Mouse (Mus musculus): ENCODE measurements around the gene Tm4sf19. TPM values are rescaled to one million over a fixed set of nuclear protein-coding genes. Genes with fewer than 3 reads are reported as not detected.
"Not testable (repeated sequence)": the region's sequence is repeated elsewhere in the genome, so short reads cannot be mapped to it uniquely, and the experiment has no call there.

The Tm4sf19 gene
- polyA plus RNA-seq, 1 experiment from 2014 or later: not detected

DNA sequence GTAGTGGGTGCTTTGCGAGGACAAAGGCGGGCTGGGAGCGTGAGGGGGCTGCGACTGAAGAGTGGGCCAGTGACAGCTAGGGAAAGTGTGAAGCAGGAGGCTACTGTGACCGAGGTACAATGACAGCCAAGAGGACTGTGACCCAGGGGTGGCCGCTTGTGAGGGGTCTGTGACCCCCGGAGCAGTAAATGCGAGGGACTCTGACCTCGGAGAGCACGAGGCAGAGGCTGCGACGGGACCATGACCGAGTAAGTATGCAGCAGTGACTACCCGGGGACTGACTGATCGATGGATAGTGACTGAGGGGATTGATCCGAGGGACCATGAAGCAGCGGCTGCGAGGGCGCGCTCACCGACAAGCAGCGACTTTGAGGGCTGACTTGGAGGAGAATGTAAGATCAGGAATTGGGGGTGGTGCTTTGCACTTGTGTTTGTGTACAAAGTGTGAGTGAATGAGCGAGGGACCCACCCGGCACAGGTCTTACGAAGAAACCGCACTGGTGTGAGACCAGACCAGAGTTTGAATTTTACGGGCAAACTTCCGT is 30.8 kb downstream of the Tm4sf19 start:
- Histone ChIP-seq H3K9ac (replicated peaks) (peak overlapping the region; percentile 80), H3K36me3 (no peaks in the 10 kb centered on the region), H3K27me3 (no peaks in the 10 kb centered on the region), H3K4me2 (peak overlapping the region; percentile 91), H3K27ac (peak overlapping the region; percentile 77), H3K4me3 (replicated peaks) (peak overlapping the region; percentile 79), H3K4me1 (replicated peaks) (peaks cover 15% of the 10 kb centered on the region), H3K9me3 (no peaks in the 10 kb centered on the region)
- 2% methylated on average over 28 of the region's 28 CpGs for WGBS
- ATAC-seq (ENCODE audit: insufficient number of reproducible peaks, insufficient read depth, low FRiP score, low TSS enrichment, low read depth): no peak; the same call in 1 of the 2 replicates

DNA sequence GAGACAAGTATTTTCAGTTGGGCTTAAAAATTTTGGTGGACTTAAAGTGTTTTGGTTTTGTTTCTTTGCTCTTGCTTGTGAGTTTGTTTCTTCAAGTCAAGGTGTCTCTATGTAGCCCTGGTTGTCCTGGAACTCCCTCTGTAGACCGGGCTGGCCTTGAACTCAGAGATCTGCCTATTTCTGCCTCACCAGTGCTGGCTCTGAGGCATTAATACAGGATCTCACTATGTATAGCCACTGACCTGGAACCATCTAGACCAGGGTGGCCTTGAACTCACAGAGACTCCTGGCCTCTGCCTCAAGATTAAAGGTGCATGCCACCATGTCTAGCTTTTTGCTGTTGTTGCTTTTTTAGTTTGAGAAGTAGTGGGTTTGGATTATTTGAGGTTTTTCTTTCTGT is 31.6 kb downstream of the Tm4sf19 start:
- WGBS: 95% methylated on average over 1 of the region's 1 CpGs
- no peaks in the 10 kb centered on the region for H3K9me3 ChIP-seq
- no peak overlapping the region; the same call in 1 of the 2 replicates for H3K9ac ChIP-seq (replicated peaks)
- H3K27ac ChIP-seq: no peak overlapping the region
- H3K36me3 ChIP-seq: no peaks in the 10 kb centered on the region
- H3K4me1 ChIP-seq (replicated peaks): peaks cover 15% of the 10 kb centered on the region
- no peak for ATAC-seq (ENCODE audit: insufficient number of reproducible peaks, insufficient read depth, low FRiP score, low TSS enrichment, low read depth)
- no peaks in the 10 kb centered on the region for H3K27me3 ChIP-seq
- H3K4me3 ChIP-seq (replicated peaks): no peak overlapping the region; the same call in 1 of the 2 replicates
- peak overlapping the region; percentile 91 for H3K4me2 ChIP-seq

DNA sequence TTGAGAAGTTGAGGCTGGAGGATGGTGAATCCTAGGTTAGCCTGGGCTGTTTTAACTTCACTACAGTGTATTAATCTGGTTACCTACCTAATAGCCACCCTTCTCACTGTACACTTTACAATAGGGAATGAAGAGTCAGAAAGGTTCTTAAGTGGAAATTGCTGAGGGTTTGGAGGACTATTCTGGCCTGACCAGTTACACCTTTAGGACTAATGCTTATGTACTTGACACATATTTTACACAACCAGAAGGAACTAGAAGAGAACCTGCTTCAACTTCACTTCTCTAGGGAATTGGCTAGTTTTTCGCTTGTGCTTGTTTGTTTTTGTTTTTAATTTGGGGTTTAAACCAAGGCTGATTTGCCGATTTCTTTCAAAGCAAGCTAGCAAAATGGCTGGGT is 32.8 kb downstream of the Tm4sf19 start:
- no peaks in the 10 kb centered on the region for H3K36me3 ChIP-seq
- H3K4me3 ChIP-seq (replicated peaks): no peak overlapping the region
- no peak overlapping the region for H3K27ac ChIP-seq
- no peak for ATAC-seq (ENCODE audit: insufficient number of reproducible peaks, insufficient read depth, low FRiP score, low TSS enrichment, low read depth)
- H3K27me3 ChIP-seq: no peaks in the 10 kb centered on the region
- H3K9me3 ChIP-seq: no peaks in the 10 kb centered on the region
- H3K4me1 ChIP-seq (replicated peaks): peaks cover 17% of the 10 kb centered on the region
- H3K4me2 ChIP-seq: no peak overlapping the region
- 83% methylated on average over 2 of the region's 2 CpGs for whole genome bisulfite sequencing
- no peak overlapping the region for H3K9ac ChIP-seq (replicated peaks)

DNA sequence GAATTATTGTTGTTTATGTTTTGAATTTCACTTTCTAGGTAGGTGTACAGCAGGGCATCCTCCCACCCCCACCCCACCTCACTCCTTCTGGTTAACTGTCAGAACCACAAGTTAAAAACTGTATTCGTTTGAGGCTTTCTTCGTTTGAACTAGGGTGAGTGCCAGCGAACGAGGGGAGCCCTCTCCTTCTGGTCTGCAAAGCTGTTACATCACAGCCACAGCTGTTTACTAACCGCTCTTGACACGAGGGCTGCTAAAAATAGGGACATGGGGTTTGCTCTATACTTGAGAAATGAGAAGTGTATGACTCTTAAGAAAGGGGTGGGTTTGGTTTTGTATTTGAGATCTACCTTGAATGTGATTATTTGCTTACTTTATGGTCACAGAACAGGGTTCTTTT is 33.8 kb downstream of the Tm4sf19 start:
- H3K4me2 ChIP-seq: no peak overlapping the region
- WGBS: 53% methylated on average over 6 of the region's 6 CpGs
- H3K27ac ChIP-seq: no peak overlapping the region

DNA sequence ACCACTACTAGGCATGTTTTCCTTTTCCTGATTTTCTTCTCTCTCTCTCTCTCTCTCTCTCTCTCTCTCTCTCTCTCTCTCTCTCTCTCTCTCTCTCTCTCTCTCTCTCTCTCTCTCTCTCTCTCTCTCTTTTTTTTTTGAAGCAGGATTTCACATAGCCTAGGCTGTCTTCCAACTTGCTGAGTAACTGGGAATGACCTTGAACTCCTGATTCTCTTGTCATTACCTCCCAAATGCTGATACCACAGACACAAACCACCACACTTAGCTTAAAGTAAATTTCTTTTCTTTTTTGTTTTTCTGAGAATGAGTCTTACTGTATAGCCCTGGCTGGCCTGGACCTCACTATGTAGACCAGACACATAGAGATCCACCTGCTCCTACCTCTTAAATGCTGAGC is 34.4 kb downstream of the Tm4sf19 start:
- no peak for ATAC-seq (ENCODE audit: insufficient number of reproducible peaks, insufficient read depth, low FRiP score, low TSS enrichment, low read depth)
- Histone ChIP-seq H3K9me3 (no peaks in the 10 kb centered on the region), H3K4me3 (replicated peaks) (no peak overlapping the region), H3K27me3 (no peaks in the 10 kb centered on the region), H3K27ac (no peak overlapping the region), H3K4me2 (no peak overlapping the region), H3K4me1 (replicated peaks) (peaks cover 17% of the 10 kb centered on the region), H3K9ac (replicated peaks) (no peak overlapping the region), H3K36me3 (peaks cover under 1% of the 10 kb centered on the region; the same call in 1 of the 2 replicates)

More for the DNA sequence above, 33.8 kb downstream of the Tm4sf19 start:
- peaks cover 19% of the 10 kb centered on the region for H3K4me1 ChIP-seq (replicated peaks)
- ATAC-seq (ENCODE audit: insufficient number of reproducible peaks, insufficient read depth, low FRiP score, low TSS enrichment, low read depth): no peak
- H3K4me3 ChIP-seq (replicated peaks): no peak overlapping the region
- no peaks in the 10 kb centered on the region for H3K9me3 ChIP-seq
- H3K36me3 ChIP-seq: no peaks in the 10 kb centered on the region
- no peaks in the 10 kb centered on the region for H3K27me3 ChIP-seq
- H3K9ac ChIP-seq (replicated peaks): no peak overlapping the region

DNA sequence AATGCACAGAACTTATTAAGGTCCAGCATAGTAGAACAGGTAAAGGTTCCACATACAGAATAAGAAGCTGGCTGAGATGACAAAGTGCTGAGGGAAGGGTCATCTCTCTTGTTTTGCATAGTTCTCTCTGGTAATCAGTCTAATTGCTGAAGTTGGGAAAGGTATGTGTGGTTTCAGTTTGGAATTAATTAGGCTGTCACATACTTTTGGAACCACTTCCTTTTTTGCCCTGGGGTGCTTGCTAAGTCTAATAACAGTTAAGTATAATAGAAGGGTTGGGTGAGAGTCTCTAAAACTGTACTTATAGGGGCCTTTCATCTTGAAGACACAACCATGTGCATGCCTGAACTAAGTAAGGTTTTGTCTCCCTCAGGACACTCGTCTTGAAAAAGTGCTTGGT is 36.4 kb downstream of the Tm4sf19 start:
- H3K4me1 ChIP-seq (replicated peaks): peaks cover 9% of the 10 kb centered on the region

DNA sequence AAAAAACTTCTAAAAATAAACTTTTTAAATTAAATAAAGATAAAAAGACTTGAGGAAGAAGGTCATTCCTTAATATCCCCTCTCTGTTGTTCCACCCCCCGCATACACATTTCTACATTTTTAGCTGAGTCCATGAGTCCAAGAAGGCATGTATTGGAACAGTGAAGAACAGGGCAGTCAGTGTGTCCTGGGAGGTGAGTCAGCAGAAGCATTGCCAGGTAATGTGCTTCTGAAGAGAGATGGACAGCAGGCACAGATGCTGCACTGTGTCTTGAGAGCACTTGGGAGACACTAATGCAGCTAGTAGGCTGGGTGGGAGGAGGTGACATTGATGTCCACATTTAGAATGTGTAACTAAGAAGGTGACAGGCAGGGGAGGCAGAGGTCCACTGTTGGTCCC is 37.0 kb downstream of the Tm4sf19 start:
- Histone ChIP-seq H3K4me2 (no peak overlapping the region), H3K36me3 (peaks cover 4% of the 10 kb centered on the region; the same call in 1 of the 2 replicates), H3K4me1 (replicated peaks) (peaks cover 4% of the 10 kb centered on the region; the same call in 1 of the 2 replicates), H3K27ac (no peak overlapping the region), H3K27me3 (no peaks in the 10 kb centered on the region), H3K4me3 (replicated peaks) (no peak overlapping the region), H3K9ac (replicated peaks) (no peak overlapping the region), H3K9me3 (no peaks in the 10 kb centered on the region)
- no peak for ATAC-seq (ENCODE audit: insufficient number of reproducible peaks, insufficient read depth, low FRiP score, low TSS enrichment, low read depth)
- 96% methylated on average over 1 of the region's 1 CpGs for WGBS

More for the DNA sequence above, 36.4 kb downstream of the Tm4sf19 start:
- Histone ChIP-seq H3K36me3 (peaks cover 4% of the 10 kb centered on the region; the same call in 1 of the 2 replicates), H3K27me3 (no peaks in the 10 kb centered on the region), H3K27ac (no peak overlapping the region), H3K9ac (replicated peaks) (no peak overlapping the region), H3K9me3 (no peaks in the 10 kb centered on the region), H3K4me3 (replicated peaks) (no peak overlapping the region), H3K4me2 (no peak overlapping the region)
- ATAC-seq (ENCODE audit: insufficient number of reproducible peaks, insufficient read depth, low FRiP score, low TSS enrichment, low read depth): no peak
- WGBS: 50% methylated on average over 1 of the region's 1 CpGs

DNA sequence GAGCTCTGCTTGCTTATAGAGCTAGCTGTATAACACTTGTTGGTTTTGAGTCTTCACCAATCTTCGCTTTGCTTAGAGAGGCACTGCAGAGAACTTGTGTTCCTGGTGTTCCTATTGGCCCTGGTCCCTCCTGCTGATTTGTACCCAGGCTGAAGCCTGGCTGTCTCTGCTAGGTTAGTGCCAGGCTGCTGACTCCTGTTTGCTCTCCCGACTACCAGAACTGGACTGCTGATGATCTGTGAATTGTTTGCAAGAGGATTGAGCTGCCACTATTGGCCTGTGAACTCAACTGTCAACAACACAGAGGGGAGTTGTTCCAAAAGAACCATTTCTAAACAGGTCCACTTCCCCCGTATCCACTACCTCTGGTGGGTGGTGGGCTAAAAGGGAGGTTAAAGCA is 41.1 kb downstream of the Tm4sf19 start:
- no peak overlapping the region for H3K9ac ChIP-seq (replicated peaks)
- H3K27ac ChIP-seq: no peak overlapping the region
- ATAC-seq (ENCODE audit: insufficient number of reproducible peaks, insufficient read depth, low FRiP score, low TSS enrichment, low read depth): no peak
- no peaks in the 10 kb centered on the region for H3K9me3 ChIP-seq
- H3K27me3 ChIP-seq: no peaks in the 10 kb centered on the region
- no peak overlapping the region for H3K4me3 ChIP-seq (replicated peaks)
- WGBS: 92% methylated on average over 3 of the region's 3 CpGs
- no peak overlapping the region for H3K4me2 ChIP-seq
- peaks cover 4% of the 10 kb centered on the region; the same call in 1 of the 2 replicates for H3K4me1 ChIP-seq (replicated peaks)
- peaks cover 4% of the 10 kb centered on the region; the same call in 1 of the 2 replicates for H3K36me3 ChIP-seq

DNA sequence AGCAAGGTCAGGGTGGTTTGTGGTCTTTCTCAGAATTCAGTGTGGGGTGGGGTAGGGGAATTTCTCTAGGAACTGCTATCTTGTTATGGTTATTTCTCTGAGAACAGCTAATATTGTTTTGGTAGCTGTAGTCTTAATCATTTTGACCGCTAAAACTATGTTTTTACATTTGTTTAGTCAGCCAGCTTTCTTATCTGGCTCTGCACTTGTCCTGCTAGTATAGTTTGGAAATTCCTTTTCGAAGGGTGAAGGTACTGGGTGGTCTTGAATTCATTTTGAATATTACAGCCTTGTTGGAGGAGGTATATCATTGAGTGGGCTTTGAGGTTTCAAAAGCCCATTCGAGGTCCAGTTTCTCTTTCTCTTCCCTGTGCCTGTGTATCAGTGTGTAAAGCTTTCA is 44.3 kb downstream of the Tm4sf19 start:
- H3K4me2 ChIP-seq; H3K4me1 ChIP-seq (replicated peaks); ATAC-seq (ENCODE audit: insufficient number of reproducible peaks, insufficient read depth, low FRiP score, low TSS enrichment, low read depth); H3K27ac ChIP-seq; H3K9me3 ChIP-seq; H3K4me3 ChIP-seq (replicated peaks); H3K27me3 ChIP-seq; H3K36me3 ChIP-seq; H3K9ac ChIP-seq (replicated peaks): not testable (repeated sequence)
- 91% methylated on average over 3 of the region's 3 CpGs for WGBS

DNA sequence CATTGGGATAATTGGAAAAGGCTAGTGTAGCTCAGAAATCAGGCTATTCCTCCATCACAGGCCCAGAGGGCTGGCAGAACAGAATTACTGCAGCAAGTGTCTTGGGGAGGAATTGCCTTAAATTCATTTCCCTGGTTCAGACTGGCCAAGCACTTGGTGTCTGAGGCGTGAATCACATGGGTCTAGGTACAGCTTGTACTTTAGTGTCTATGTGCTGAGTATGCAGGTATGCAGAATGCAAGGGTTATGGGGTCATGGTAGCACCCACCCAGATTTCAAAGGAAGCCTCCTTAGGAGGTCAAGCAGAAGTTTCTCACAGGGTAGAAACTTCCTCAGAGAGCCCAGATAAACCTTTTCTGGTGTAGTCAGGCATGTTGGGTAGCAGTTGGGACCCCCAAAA is 45.3 kb downstream of the Tm4sf19 start:
- no peak overlapping the region for H3K9ac ChIP-seq (replicated peaks)
- no peak overlapping the region for H3K27ac ChIP-seq
- no peak overlapping the region for H3K4me2 ChIP-seq
- H3K4me3 ChIP-seq (replicated peaks): no peak overlapping the region
- no peaks in the 10 kb centered on the region for H3K27me3 ChIP-seq
- no peaks in the 10 kb centered on the region for H3K36me3 ChIP-seq
- H3K4me1 ChIP-seq (replicated peaks): no peaks in the 10 kb centered on the region
- H3K9me3 ChIP-seq: no peaks in the 10 kb centered on the region
- WGBS: 96% methylated on average over 1 of the region's 1 CpGs
- no peak for ATAC-seq (ENCODE audit: insufficient number of reproducible peaks, insufficient read depth, low FRiP score, low TSS enrichment, low read depth)

DNA sequence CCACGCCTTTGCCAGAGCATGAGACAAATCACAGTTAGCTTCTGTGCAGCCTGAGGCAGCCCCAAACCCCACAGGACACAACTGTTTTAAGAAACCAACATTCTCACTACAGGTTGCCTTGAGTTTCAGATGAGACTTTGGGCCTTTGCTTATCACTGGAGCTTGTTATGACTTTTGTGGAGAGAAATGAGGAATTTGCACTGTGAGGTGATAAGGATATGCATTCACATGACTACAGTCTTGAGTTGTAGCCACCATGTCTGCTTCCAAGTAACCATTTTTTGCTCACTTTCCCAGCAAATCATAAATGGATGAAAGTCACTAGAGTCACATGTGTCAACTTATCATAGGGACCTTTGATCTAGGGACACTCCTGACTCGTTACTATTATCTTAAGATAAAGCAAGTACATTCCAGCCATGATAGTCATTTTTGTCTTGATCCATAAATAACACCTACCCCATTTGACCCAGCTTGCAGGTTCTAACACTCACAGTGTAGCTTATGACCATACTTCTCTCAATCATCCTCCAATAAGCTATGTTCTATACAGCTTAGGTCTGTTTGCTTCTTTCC is 46.3 kb downstream of the Tm4sf19 start:
- H3K36me3 ChIP-seq: peaks cover 2% of the 10 kb centered on the region; the same call in 1 of the 2 replicates
- H3K27me3 ChIP-seq: no peaks in the 10 kb centered on the region
- ATAC-seq (ENCODE audit: insufficient number of reproducible peaks, insufficient read depth, low FRiP score, low TSS enrichment, low read depth): no peak
- H3K4me2 ChIP-seq: no peak overlapping the region
- H3K27ac ChIP-seq: no peak overlapping the region
- H3K4me1 ChIP-seq (replicated peaks): no peaks in the 10 kb centered on the region
- H3K4me3 ChIP-seq (replicated peaks): no peak overlapping the region
- H3K9me3 ChIP-seq: no peaks in the 10 kb centered on the region
- 78% methylated on average over 2 of the region's 2 CpGs for WGBS
- no peak overlapping the region for H3K9ac ChIP-seq (replicated peaks)

DNA sequence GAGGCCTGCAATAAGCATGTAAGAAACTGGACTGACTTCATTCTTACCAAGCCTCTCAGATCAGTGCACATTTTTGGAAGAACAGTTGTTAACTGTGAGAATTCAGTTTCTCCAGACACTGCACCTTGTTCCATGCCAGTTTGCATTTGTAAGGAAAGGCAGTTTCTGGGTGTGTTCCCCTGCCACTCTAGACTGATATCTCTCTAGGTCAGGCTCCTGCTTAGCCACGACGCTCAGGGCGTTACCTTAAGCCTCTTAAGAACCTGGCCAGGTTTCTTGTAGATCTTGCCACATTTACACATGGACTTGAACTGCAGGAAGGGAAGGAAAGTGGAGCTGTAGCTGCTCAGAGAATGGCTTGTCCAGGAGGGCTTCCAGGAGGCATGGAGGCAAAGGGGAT is 49.4 kb downstream of the Tm4sf19 start:
- Histone ChIP-seq H3K4me1 (replicated peaks) (peaks cover 8% of the 10 kb centered on the region), H3K27me3 (no peaks in the 10 kb centered on the region), H3K9me3 (no peaks in the 10 kb centered on the region), H3K9ac (replicated peaks) (no peak overlapping the region), H3K4me2 (no peak overlapping the region), H3K27ac (no peak overlapping the region), H3K36me3 (peaks cover 14% of the 10 kb centered on the region; the same call in 1 of the 2 replicates), H3K4me3 (replicated peaks) (no peak overlapping the region)
- ATAC-seq (ENCODE audit: insufficient number of reproducible peaks, insufficient read depth, low FRiP score, low TSS enrichment, low read depth): no peak
- 85% methylated on average over 3 of the region's 3 CpGs for WGBS

Measured in limb, embryonic 12.5 days (tissue).